Mouse (Mus musculus): ENCODE results near the gene Krtap9-5.

Gene Krtap9-5

DNA sequence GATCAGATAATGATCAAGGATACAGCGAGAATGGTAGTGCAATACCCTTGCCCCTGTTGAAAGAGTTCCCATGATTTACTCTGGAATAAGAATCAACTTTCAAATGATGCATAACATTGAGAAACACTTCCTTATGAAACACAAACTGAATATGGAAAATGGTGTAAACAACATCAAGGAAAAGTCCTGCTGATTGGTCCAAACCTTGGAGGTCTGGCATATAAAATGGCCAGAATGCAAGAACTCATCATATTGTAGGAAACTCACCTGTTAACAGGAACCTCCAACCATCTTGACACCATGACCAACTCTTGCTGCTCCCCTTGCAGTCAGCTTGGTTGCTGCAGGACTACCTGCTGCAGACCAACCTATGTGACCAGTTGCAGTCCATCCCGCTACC is at the start of gene Krtap9-5:
Krtap9-5 (plus strand) TSS at position 301 of the 400 bp plus-strand sequence.
- DNase-seq (ENCODE audit: low spot score in 2 of 2): no peak

DNA sequence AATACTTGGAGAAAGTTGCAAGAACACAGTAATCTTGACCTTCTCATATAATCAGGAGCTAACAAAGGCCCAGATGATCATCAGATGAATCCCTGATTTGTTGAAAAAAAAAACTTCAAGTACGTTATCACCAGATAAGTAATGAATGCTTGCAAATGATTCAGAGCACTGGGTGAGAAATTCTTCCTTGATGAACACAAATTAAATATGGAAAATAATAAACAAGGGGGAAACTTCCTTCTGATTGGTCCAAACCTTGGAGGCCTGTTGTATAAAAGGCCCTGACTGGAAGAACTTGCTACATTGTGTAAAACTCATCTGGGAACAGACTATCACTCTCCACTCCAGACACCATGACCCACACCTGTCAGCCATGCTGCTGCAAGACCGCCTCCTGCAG is 40.7 kb upstream of the Krtap9-5 start, which contains the start of gene Krtap31-1:
Krtap31-1 (plus strand) TSS at position 301 of the 400 bp plus-strand sequence.
- no peak for DNase-seq (ENCODE audit: low spot score in 2 of 2)

DNA sequence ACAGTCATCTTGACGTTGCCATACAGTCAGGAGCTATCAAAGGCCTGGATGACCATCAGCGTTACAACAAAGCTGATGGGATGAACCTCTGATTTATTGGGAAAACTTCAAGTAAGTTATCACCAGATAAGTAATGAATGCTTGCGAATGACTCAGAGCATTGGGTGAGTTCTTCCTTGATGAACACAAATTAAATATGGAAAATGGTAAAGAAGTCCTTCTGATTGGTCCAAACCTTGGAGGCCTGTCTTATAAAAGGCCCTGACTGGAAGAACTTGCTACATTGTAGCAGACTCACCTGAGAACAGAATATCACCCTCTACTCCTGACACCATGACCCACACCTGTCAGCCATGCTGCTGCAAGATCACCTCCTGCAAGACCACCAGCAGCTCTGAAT is 33.8 kb upstream of the Krtap9-5 start, which contains the start of gene Gm11565:
Gm11565 (plus strand) TSS at position 301 of the 400 bp plus-strand sequence.
- DNase-seq (ENCODE audit: low spot score in 2 of 2): no peak

DNA sequence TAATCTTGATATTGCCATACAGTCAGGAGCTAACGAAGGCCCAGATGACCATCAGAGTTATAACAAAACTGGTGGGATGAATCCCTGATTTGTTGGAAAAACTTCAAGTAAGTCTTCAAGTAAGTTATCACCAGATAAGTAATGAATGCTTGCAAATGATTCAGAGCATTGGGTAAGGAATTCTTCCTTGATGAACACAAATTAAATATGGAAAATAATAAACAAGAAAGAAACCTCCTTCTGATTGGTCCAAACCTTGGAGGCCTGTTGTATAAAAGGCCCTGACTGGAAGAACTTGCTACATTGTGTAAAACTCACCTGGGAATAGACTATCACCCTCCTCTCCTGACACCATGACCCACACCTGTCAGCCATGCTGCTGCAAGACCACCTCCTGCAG is 12.3 kb upstream of the Krtap9-5 start, which contains the start of gene Krtap31-2:
Krtap31-2 (plus strand) TSS at position 301 of the 400 bp plus-strand sequence.
- no peak for DNase-seq (ENCODE audit: low spot score in 2 of 2)

DNA sequence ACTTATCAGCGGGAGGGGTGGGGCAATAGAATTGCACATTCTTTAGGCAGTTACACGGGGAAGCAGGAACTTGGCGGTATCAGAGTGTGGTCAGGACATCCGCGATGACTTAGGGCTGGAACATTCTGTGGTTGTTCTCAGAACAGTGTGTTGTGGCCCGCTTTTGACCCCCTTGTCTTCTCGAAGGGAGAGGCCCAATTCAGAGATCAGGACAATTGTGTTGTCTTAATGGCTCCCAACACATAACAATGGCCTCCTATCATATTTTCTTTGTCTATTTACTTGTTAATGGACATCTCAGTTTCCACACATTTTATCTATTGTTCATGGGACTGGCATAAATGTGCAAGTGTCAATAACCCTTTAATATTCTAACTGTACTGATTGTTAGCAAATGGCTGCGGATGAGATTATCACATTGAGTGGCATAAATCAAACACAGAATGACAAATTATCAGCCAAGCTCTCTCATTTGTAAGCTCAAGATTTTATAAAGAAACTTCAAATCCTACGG is 10.5 kb upstream of the Krtap9-5 start:
- DNase-seq (ENCODE audit: low spot score in 2 of 2): no peak

DNA sequence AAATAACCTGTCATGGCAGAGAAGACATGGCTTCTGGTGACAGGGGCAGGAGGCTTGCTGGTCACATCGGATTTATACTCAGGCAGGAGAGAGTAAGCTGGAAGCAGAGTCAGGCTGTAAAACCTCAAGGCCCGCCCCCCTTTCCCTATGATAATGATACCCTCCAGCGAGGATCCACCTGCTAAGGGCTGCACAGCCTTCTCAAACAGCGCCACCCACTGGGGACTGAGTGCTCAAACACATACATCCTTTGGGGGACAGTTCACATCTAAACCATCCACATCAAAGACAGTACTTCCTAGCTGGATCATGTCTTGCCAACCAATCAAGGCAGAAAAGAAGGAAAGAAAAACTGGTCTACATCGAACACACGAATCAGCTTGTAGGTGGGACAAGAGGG is 15.9 kb downstream of the Krtap9-5 start:
- no peak for DNase-seq (ENCODE audit: low spot score in 2 of 2)

DNA sequence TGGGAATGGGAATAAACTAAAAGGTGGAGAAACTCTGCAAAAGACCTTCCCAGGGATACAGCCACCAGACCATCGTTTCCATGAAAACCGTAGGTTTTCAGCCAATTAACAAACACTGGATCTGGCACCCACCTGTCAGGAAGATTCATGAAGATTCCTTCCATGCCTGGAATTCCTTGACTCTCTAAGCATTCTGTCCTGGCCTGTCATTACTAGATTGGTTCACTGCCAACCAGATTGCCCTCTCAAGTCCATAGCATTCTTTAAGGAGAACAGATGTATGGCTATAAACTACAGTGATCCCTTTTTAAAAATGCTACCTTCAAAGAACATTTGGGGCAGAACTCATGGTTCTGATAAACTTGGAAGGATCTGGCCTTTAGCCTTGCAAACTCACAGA is 17.7 kb downstream of the Krtap9-5 start:
- DNase-seq (ENCODE audit: low spot score in 2 of 2): no peak

DNA sequence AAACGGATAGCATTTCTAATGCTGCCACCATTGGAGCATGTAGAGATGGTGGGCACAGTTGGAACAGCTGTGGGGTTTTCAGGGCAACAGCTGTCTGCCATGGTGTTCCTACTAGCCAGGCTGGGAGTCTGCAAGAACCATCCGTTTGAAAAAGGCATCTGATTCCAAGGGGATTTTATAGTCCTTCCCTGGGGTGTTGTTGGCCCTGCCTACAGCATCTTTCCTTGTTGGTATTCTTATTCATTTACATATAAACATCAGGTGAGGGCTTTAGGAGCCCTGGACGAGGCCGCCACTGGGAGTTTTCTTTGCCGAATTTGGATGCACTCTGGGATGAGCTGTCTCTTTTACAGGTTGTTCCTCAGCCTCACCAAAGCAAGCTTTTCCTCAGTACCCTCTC is 30.7 kb downstream of the Krtap9-5 start, which contains the start of gene Krtap29-1:
Krtap29-1 (minus strand) TSS at position 101 of the 400 bp plus-strand sequence.
- DNase-seq (ENCODE audit: low spot score in 2 of 2): no peak

DNA sequence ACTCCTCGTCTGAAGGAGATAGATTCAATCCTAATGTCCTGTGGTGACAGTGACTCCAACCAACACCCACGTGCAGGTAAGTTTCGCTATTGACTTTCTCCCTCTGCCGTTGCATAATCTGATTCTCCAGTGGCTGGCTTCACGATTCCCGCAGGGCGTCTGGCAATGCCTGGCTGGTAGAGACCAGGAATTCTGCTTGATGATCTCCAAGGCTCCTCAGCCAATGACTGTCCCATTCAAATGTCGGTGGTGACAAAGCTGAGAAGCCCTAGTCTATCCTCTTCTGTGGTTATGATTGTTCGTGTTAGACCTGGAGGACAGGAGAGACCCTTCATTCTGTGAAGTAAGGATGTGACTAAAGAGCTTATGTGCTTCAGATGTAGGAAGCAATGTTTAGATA is 34.5 kb downstream of the Krtap9-5 start:
- no peak for DNase-seq (ENCODE audit: low spot score in 2 of 2)

DNA sequence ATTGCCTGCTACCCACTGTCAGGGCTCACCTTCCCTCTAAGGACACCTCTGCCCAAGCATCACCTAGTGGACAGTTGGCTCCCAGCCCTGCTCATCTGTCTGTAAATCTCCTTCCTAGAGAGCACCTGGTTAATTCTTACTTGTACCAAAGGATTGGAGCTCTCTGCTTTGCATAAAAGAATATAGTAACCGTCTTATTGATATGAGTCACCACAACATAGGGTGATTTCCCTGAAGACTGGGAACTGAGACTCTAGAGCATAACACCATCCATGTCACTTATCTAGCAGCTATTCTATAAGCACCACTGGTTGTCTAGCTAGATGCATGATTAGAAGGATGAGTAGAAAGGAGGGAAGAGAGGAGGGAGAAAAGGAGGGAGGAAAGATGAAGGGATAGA is 35.2 kb downstream of the Krtap9-5 start:
- DNase-seq (ENCODE audit: low spot score in 2 of 2): no peak

DNA sequence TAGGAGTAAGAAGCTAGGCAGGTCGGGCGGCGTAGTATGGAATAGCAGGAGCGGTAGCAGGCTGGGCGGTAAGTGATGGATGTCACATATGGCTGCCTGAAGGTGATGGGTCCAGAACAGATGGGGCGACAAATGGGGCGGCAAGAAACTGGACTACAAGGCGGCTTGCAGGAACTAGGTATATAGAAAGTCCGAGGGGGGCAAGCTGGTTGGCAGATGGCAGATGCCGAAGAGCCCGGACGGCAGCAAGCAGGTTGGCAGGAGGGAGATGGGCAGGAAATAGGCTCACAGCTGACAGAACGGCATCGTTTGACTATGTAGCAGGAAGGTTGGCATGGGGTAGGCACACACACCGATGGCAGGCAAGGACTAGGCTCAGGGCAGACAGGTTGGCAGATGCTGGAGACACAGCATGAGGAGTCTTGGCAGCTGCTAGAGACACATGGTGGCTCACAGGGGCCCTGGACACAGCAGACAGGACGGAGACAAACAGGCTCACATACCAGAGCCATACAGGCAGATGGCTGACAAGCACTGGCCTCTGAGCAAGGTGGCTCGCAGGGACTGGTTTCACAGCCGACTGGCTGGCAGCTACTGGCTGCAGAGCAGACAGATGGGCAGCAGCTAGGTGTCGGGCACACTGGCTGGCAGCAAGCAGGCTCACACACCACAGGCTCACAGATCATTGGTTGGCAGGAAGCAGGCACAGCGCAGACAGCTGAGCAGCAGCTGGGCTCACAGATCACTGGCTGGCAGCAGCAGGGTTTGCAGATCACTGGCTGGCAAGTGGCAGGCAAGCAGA is 37.2 kb downstream of the Krtap9-5 start:
- DNase-seq (ENCODE audit: low spot score in 2 of 2): peak; percentile 43 to 55

DNA sequence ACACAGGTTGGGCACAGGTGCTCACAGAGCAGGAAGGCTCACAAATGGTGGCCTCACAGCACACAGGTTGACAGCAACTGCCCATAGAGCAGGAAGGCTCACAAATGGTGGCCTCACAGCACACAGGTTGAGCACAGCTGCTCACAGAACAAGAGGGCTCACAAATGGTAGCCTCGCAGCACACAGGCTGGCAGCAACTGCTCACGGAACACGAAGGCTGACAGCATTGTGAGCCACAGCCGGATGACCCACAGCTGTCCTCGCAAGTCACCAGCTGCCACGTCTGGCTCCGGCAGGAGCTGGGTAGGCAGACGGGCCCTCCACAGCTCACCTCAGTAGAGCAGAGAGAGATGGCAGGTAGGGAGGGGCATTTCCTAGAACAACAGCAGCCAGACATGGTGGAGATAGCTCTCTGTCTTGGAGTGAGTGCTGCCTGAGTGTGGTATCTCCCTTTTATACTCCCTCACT is 37.9 kb downstream of the Krtap9-5 start, which contains the start of gene Krtap16-1:
Krtap16-1 (minus strand) TSS at position 418 of the 468 bp plus-strand sequence.
- DNase-seq (ENCODE audit: low spot score in 2 of 2): no peak

DNA sequence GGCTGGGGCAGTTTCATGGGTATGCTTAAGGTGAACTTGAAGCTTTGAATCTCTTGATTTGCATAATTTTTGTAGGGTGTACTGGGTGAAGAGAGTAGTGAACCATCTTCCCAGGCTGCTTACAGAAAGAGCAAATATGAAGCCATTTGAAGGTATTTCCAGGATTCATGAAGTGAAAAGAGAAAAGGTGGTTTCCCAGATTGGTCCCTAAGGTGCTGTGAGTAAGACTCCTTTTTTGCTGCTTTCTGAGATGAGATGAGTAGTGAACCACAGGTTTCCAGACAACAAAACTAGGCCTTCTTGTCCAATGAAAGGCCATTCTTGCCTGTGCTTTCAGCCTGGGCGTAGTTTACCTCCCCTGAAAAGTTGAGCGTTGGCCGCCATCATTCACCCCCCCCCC is 40.3 kb downstream of the Krtap9-5 start:
- no peak for DNase-seq (ENCODE audit: low spot score in 2 of 2)

DNA sequence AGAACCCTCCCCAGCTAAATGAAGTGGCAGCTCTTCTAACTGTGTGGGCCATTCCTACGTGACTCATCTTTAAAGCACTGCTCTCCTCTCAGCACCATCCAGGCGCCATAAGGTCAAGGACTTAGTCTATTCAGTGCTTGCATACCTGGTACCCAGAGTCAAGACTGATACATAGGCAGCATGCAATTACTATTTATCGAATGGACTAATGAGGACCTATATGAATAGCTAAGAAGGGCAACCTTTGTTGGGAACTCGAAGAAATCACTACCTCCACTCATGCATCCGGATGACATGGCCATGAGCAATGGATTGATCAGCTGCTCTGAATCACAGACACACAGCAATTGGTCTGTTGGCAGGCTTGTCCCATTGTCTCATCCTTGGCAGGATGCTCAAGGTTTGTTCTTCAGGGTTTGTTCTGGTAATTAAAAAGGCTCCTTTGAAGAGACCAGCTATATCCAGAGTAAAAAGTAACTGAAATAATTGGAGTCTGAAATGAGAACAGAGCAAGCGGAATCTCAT is 41.7 kb downstream of the Krtap9-5 start:
- DNase-seq (ENCODE audit: low spot score in 2 of 2): no peak

DNA sequence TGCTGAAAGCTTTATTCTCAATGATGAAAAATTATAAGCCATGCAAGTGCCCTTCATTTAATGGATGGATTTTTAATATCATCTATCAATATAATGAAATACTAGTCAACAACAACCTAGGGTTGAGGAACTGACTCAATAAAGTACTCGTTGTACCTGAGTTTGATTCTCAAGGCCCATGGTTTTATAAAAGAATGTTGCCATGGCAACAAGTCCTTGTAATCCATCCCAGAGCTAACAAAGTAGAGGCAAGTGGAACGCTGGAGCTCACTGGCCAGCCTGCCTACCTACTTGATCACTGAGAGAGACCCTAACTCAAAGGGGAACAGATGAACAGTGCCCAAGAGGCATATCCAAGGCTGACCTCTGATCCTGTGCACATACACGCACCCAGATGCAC is 42.3 kb downstream of the Krtap9-5 start:
- DNase-seq (ENCODE audit: low spot score in 2 of 2): no peak

DNA sequence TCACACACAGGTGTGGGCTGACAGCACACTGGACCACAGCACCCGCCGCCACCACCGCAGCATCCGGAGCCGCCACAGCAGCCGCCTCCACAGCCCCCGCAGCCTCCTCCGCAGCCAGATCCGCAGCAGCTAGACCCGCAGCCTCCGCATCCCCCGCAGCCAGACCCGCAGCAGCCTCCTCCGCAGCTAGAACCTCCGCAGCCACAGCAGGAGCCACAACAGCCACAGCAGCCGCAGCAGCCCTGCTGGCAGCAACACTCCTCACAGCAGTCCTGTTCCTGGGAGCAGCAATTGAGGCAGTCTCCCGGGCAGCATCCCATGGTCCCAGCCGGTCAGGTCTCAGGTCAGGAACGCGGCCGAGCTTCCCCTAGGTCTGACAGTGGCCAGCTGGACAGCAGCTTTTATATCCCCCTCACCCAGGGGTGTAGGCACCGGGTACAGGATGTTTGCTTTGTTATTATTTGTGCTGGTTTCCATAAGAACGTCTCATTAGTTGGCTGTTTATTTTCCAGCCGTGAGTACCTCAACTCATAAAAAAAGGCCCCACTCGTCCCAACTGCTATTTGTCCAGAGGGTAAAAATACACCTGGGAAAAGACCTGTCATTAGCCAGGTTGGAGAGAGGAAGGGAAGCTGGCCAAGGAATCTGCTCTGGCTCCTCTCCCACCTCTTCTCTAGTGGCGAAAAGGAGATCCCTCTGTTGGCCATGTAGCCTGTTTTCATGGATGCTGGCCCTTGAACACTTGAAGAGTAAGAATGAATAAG is 45.5 kb downstream of the Krtap9-5 start, which contains the start of gene Krtap17-1:
Krtap17-1 (minus strand) TSS at position 375 of the 764 bp plus-strand sequence.
- no peak for DNase-seq (ENCODE audit: low spot score in 2 of 2)

DNA sequence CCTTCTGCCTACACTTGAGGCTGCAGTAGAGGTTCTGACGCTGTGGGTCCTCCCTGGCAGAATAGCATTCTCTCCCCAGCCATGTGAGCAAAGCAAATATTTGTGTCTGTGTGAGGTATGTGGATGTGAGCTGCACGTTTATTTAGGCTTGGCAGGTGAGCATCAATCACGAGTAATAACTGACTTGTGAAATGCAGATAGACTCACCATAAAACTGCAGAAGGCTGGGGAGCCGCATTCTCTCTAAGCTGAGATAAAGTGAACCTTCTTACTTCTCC is 46.0 kb downstream of the Krtap9-5 start:
- no peak for DNase-seq (ENCODE audit: low spot score in 2 of 2)

DNA sequence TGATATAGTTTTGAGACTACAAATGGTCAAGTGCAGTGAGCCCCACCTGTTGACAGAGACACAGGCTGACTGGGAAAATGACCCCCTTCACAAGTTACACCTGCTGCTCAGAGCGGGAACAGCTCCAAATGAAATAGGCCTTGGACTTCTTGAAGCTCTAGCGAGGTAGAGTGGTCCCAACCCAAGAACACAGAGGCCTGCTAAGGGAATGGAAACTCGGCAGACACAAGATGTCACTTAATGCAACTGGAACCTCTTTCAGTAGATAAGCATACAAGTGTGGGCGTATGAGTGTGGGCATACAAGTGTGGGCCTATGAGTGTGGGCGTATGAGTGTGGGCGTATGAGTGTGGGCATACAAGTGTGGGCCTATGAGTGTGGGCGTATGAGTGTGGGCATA is 50.8 kb downstream of the Krtap9-5 start:
- DNase-seq (ENCODE audit: low spot score in 2 of 2): no peak

Measured in left cerebral cortex, adult 9 months (tissue).